Mouse (Mus musculus) cerebellum, adult 2 months (tissue): Measurements from ENCODE around the gene Prdx6b.

Source experiments
- CTCF ChIP-seq: fragments of 200-500 bp; IDR thresholded peaks from 2 replicates; pipeline ENCODE4 v1.5.1; 2011; ENCODE audit warnings: low read depth, mild to moderate bottlenecking, control low read depth, low read length, moderate library complexity, borderline replicate concordance; ENCODE audit not compliant: insufficient read depth
- POLR2A ChIP-seq: fragments of 200-500 bp; IDR thresholded peaks from 2 replicates; pipeline ENCODE4 v1.6.1; 2011; ENCODE audit warnings: low read length, control low read depth, borderline replicate concordance; ENCODE audit not compliant: insufficient read depth

DNA sequence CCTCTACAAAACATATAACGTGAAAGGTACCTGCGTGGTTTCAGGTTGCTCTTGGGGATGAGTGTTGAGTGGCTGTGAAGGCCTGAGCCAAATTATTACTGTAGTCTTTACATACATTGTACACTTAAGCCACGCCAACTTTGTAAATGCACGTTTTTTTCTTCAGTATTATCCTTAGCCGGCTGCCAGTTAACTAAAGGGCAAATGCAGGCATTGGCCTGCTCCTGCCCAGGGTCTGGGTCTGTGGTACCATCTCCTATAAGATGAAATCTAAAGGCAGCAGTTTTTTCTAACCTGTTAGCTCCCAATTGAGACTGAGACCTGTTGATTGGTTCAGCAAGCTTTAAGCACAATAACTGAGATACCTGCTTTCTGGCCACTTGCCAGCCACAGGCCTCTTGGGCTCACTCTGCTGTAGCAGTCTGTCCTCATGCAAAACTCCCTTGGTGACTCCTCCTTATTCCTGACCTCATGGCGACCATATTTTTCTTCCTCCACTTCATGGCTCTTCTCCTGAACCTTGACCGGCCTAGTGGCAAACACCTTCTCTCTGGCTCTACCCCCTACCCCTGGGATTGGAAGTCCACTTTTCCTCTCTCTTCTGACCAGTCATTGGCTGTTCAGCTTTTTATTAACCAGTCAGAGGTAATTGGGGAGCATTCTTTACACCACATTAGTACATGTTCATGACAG, 36.8 kb downstream of the Prdx6b start:
- TF ChIP-seq POLR2A, result no peak
- TF ChIP-seq CTCF, result no peak
